Mouse (Mus musculus) natural killer cell, adult 2 months (primary cell): ENCODE results near the gene Vti1b.

Experiments
- DNase-seq, 2 experiments: peaks; one replicate each; pipeline ENCODE4 v3.0.0; 2022; ENCODE audit warnings: low spot score in 2 of 2

Vti1b gene

DNA sequence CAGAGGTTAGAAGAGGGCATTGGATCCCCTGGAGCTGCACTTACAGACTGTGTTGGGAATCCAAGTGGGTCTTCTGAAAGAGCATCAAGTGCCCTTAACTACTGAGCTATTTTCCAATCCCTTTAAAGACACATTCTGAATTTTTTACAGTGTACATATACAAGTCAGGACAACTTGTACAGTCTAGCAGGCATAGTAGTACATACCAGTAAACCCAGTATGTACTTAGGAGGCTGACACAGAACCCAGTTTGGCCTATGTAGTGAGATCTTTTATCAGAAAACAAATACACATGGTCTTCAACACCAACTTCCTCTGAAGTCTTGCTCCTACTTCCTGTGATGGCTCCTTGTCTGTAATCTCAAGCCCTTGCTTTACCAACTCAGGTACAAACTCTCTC lies 33.5 kb downstream of the Vti1b start:
- no peak for DNase-seq

DNA sequence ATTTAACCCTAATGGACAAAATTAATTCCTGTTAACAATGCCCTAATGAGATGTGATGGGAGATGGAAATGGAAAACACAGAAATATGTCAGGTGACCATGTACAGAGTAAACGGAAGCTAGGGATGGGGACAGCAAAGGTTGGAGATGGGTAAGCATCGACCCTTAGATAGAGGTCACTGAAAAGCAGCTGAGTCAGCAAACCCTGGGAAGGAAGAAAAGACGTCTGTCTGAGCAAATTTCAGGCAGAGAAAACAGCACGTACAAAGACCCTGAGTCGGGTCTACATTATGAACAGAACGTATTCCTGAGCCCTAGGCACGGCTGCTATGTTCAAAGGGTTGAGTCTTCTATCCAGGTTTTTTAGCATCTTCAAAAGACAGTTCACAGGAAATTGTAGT lies 35.5 kb downstream of the Vti1b start:
- no peak for DNase-seq

DNA sequence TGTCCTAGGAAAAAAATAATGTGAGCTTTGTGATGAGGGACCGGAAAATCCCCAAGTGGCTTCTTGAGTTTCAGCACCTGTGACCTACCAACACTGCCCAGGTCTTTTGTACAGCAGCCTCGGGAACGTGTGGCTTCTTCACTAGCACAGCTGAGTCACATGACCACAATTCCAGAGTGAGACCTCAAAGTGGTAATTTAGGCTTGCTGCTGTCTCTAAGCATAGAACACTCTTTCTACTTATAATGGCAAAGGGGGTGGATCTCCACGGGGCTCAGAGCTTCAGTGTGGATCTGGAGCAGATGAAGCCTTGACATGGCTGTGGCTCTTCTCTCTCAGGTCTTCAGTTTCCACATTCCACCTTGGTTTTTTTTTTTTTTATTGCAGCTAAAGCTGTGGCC lies 37.4 kb downstream of the Vti1b start:
- DNase-seq = no peak

DNA sequence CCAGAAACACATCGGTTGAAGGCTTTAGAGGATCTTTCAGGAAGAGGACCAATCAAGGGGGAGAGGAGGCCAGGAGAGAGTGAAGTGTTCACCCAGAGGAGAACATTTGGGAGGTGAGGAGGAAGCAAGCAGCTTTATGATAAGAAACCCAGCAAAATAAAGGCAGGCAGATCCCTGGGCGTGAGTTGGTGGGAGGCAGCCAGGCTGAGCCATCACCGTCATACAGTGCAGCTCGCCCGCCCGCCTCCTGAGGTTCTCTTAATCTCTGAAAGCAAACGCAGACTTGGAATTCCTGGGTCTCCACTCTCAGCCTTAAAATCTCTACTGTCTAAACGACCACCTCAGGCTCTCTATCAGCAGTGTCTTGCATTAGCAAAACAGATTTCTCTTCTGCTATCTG lies 37.8 kb downstream of the Vti1b start:
- no peak for DNase-seq

DNA sequence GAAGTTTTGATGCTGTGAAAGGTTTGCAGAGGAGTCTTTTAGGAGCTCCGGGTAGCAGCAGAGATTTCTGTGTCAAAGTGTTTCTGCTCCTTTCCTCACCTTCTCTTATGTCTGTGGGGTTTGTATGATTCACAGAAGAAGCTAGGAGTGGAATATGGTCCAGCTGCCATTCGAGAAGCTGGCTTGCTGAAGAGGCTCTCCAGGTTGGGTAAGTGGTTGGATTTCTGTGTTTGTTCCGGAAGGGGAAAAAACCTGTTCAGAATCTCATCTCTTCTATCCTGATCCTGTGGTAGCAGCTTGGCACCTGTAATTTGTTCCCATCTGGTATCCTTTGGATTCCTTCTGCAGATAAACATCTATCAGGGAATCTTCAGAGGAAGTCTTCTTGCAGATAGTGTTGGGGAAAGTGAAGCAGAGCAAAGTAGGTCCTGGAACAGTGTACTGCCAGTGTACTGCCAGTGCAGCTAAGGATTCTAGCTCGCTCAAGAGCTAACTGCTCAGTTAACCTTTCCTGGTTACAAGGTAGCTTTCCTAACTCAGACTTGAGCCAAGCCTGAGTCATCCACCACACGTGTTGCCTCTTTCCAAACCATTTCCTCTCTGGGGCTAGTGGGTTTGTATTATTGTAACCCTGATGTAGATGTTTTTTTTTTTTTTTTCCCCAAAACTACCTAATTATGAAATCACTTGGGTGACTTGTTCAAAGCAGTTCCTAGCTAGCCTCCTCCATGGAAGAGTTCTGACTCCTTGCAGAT lies 40.6 kb downstream of the Vti1b start:
- DNase-seq = no peak

DNA sequence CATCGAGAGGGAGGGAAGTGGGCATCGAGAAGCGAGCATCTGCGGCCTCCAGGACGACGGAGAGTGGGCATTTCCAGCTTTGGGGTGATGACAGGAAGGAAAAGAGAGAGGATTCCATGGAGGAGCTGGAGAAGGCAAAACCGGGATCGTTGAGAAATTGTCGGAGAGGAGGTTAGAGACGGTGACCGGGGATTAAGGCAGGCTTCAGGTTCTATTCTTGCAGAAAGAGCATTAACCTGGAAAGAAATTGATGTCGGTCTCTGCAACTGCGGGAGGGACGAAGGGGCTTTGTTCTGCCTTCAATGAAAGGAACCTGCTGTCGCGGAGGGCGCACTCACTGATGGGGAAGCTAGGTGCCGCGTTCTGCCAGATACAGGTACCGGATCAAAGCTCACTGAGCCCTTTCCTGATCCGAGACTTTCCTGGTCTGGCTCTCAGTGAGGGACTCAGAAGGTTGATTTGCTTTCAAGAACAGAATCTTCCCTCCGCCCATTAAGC lies 41.2 kb downstream of the Vti1b start:
- DNase-seq = no peak

DNA sequence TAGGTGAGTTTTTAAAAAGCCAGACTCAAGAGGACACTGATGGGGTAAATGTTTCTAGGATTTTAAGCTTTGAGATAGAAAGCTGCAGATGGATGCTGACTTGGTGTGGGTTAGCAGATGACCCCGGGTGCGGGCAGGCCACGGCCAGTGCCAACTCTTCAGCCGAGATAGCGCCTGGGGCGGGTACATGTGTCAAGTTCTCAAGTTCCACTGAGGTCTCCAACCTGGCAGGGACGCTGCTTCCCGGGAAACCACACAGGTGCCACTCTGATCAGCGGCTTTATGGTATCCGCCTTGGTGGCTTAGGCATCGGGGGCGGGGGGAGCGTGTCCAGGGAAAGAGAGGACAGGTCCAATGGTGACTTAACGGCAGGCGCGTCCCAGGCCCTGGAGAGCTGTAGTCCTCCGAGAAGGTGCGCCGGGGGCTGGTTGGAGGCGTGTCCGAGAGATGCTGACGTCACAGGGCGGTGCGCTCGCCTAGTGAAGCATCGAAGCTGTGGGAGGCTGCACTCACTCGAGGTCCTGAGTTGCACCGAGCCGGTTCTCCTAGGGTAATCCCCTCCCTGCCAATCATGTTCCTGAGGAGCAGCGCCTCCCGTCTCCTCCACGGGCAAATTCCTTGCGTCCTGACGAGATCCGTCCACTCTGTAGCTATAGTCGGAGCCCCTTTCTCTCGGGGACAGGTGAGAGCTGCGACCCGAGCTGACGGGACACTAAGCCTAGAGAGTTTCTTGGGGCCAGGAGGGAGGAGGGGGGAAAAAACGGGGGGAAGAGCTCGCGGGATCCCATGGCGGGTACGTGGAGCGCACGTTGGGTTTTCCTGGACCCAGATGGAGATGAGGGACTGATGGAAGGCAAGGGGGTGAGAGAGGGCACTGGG lies 41.9 kb downstream of the Vti1b start, which contains the start of gene Arg2:
TSS of gene Arg2 (plus strand) at position 479 of the 879 bp plus-strand sequence.
- DNase-seq = peak; percentile 66 to 78

DNA sequence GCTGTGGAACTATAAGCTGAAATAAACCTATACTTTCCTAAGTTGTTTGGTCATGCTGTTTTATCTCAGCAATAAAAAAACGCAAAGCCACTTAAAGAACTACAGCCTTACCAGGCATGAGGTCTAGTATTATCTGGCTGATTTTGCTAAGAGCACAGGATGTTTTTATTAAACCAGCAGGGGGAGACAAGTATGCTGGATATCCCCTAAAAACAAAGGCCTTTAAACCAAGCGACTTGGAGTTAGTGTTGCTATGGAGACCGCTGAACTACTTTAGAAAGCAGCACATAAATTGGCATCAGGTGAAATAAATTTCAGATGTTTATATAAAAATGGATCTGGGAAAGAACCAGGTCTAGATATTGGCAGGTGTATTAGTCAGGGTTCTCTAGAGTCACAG lies 49.6 kb downstream of the Vti1b start:
- DNase-seq = no peak

DNA sequence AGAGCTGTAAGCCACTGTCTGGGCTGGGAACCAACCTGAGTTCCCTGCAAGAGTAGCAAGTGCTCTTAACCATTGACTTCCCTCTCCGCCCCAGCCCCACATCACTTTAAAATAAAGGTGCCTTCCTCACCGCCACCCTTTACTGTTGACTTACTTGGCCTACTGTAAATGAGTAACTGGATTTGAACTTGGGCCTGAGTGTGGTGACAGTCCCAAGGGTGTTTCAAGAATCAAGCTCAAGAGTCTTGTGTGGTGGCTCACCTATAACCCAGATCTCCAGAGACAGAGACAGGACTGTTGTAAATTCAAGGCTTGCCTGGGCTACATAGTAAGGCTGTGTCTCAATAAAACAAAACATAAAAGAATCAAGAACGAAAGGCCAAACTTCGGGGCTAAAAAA lies 53.5 kb downstream of the Vti1b start:
- no peak for DNase-seq
